Mouse (Mus musculus) layer of hippocampus, postnatal 10 days (tissue): ENCODE data around the gene Sema4a. TPM values are rescaled to one million over a fixed set of nuclear protein-coding genes. Genes with fewer than 3 reads are reported as not detected.
"Not testable (repeated sequence)": the region's sequence is repeated elsewhere in the genome, so short reads cannot be mapped to it uniquely, and the experiment has no call there.

Experiments
- DNase-seq, 2 experiments: peaks; one replicate each; pipeline ENCODE4 v3.0.0; 2021; ENCODE audit warnings: low spot score in 2 of 2
- total RNA-seq, 2 experiments: library from RNA; stranded (reverse); gene quantifications; 2 replicates each; pipeline ENCODE4 v1.2.3; 2021

The Sema4a gene
- total RNA-seq, 2 experiments from 2014 or later, result 39.6 to 42.8 TPM

- peak; percentile 69 to 78 for DNase-seq
These were observed 24.4 kb downstream of the Sema4a start for GRCm38 (mm10) chr3:88436395-88437201.

GRCm38 (mm10) chr3:88435515-88435914, 25.5 kb downstream of the Sema4a start:
- DNase-seq, result peak; percentile 48 to 60

DNA sequence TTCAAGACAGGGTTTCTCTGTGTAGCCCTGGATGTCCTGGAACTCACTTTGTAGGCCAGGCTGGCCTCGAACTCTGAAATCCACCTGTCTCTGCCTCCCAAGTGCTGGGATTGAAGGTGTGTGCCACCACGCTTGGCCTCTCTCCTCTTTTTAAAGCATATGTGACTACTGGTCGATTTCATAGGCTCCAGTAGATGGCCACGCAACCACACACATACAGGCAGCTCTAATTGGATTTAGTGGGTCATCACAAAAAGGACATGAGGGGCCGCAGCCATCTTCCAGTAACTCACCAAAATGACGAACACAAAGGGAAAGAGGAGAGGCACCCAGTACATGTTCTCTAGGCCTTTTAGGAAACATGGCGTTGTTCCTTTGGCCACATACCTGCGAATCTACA, 32.3 kb downstream of the Sema4a start:
- DNase-seq, result not testable (repeated sequence)

GRCm38 (mm10) chr3:88427342-88427905, 33.6 kb downstream of the Sema4a start:
- DNase-seq, result no peak

GRCm38 (mm10) chr3:88425708-88426420, 35.1 kb downstream of the Sema4a start:
- DNase-seq, result no peak

- DNase-seq, result no peak
These were observed 35.7 kb downstream of the Sema4a start for GRCm38 (mm10) chr3:88425330-88425689.

DNA sequence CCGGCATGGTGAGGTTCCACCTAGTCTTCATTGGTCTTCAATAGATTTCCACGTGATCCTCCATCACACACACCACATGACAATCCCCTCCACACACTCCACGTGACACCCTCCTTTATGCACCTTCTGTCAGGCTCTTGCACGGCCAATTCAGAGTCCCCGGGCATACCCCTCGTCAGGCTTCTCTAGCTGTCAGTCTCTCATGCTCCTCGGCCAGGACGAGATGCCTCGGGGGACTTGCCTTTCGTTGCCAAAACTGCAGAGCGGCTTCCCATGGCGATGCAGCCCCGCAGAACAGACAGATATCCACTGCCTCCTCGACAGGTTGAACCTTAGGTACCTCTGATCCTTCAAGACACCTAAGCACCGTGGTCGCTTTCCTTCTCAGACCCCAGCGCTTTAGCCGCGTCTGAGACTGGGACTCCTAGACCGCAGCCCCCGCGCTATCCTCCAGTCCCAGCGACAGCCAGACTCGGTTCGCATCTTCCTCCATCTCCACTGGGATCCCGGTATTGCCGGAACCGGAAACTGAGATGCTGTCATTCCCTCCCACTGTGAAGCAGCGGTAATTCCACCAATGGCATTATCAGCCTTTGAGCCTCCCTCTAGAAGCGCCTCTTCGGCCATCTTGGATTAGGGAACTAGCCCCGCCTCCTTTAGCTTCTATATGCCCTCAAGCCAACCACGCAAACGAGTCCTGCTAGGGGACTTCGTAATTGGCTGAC, 36.2 kb downstream of the Sema4a start, which contains the start of gene Slc25a44:
Slc25a44 (minus strand) TSS at position 535 of the 725 bp plus-strand sequence.
- peak; percentile 91 to 93 for DNase-seq

- DNase-seq, result no peak
These were observed 38.8 kb downstream of the Sema4a start for GRCm38 (mm10) chr3:88422020-88422720.

DNA sequence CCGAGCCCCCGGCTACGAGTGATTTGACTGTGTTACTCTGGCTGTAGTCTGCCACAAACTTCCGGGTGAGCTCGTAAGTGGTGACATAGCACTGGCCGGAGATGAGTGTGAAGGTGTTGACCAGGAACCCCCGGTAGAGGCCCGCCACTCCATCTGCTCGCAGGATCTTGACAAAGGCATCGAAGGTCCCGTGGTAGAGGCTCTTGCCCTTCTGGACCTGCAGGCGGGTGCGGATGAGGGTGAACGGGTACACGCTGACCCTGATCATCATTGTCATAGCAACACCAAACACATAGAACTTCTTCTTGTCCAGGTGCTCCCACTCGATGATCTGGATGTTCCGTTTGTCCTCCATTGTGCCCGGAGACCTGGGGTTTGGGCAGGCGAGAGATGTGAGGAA, 40.2 kb downstream of the Sema4a start:
- DNase-seq, result no peak

DNA sequence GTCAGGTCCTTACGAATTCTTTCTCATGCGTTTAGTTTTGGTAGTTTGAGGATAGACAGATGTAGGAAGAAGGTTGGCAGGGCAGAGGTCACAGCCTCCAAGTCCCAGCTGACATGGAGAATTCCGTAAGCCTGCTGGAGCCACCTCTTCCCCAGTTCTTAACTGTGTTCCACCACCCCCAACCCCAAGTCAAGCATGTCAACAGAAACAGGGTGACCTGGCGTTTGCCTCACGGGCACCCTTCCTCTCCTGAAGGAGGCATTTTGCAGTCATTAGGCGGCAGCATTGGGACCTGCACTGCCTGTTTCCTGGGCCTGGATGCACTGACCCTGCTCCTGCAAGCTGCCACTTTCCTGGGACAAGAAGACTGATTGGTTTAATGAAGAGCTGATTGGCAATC, 43.0 kb downstream of the Sema4a start:
- DNase-seq, result no peak

GRCm38 (mm10) chr3:88415668-88416067, 45.3 kb downstream of the Sema4a start:
- no peak for DNase-seq

DNA sequence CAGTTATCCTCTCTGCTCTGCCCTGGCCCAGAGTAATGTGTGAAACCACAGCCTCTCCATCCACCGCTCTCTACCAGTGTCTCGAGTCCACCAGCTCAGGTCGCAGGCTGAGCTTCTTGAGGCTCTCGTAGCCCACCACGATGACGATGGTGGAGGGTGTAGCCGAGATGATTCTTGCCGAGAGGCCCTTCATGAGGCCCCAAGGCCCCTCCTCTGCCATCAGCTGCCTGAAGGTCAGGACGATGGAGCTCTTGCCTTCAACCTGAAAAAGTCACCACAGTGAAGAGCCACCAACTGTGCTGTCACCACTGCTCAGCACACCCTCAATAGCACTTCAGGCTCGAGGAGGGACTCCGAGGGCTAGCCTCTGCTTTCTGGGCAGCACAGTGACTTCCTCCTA, 48.3 kb downstream of the Sema4a start:
- no peak for DNase-seq

- no peak for DNase-seq
These were observed 49.3 kb downstream of the Sema4a start for GRCm38 (mm10) chr3:88411681-88412080.

DNA sequence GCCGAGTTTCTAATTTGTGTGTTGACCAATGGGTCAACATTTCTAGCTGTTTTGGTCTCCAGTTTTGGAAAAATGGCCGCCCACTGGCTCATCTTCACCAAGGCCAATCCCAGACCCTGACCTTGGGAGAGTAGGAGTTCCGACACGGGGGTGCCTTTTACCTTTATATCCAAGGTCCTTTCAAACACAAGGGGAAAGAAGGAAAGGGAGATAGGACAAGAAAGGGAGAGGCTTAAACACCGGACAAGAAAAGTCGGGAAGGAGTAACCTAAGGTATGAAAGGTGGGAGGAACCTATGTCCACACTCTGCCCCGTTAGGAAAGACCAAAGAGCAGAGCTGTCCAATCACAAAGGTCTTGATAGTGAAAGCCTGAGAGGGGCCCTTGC, 50.3 kb downstream of the Sema4a start:
- DNase-seq, result peak in 1 of 2 experiments; percentile 29

- peak; percentile 90 to 91 for DNase-seq
These were observed 51.0 kb downstream of the Sema4a start, which contains the start of gene Pmf1 for GRCm38 (mm10) chr3:88409741-88410644. Gene Pmf1, minus strand, starts transcription at chr3:88410331.

DNA sequence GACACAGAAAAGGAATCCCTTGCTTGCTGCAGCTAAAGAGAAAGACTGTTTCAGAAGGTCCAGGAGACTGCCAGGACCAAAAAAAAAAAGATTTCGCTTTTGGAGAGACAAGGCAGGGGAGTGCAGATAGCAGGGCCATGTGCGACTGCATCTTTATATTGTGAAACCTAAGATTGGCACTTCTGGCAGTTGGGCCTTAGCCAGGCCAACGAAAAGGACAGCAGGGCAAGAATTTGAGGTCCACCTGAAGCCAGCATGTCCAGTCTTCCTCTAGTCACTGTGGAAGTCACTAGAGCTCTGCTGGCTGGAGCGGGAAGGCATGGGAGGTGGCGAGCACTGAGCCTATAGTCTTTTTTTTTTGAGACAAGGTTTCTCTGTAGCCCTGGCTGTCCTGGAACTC, 52.0 kb downstream of the Sema4a start:
- no peak for DNase-seq

- no peak for DNase-seq
These were observed 53.5 kb downstream of the Sema4a start for GRCm38 (mm10) chr3:88407529-88407928.

DNA sequence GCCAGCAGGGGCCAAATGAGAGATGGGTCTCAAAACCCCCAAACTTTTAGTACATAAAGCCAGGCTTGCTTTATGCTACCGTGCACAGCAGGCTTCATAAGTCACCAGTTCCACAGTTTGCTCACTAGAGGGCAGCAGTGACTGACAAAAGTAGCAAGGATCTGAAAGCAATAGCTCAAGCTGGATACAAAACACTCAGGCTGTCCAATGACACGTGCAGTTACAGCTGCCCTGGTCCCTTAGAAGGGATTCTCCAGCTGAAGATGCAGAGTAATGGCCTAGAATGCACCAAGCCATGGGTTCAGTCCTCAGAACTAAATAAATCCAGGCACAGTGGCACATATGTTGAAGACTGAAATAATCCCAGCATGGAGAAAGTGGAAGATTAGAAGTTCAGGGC, 53.9 kb downstream of the Sema4a start:
- peak; percentile 63 to 68 for DNase-seq

- DNase-seq, result no peak
These were observed 57.3 kb downstream of the Sema4a start for GRCm38 (mm10) chr3:88403522-88404230.
